Mouse (Mus musculus) skeletal muscle tissue, postnatal 0 days (tissue): ENCODE measurements around the gene Gm3047. TPM values are rescaled to one million over a fixed set of nuclear protein-coding genes. Genes with fewer than 3 reads are reported as not detected.

Source experiments
- polyA plus RNA-seq: library from polyadenylated mRNA; unstranded; fragments of >200 nt; fragmentation: Nextera tagmentation; extraction: Ambion mirVana; gene quantifications from 2 replicates; pipeline ENCODE4 v1.2.1, GENCODE M21; 2015

Gene Gm3047
- not detected in 2 replicates for polyA plus RNA-seq

DNA sequence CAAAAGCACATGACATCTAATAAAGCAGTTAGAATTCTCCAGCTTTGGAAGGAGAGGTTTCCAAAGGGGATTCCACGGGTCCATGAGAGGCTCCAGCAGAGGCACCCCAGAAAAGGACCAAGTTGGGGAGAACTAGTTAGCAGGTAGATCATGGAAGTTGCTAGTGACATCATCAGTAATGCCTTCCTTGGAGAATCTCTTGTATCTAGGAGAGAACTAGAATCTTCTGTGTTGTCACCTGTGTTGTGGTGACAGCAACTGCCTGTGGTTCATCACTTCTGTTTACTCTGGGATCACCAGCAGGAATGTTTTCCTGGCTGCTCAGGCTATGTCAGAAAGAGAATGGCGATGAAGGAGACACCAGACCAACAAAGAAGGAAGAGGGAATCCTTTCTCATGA is at the start of gene Gm3047:
Gm3047 (plus strand) TSS at position 301 of the 400 bp plus-strand sequence.

Other genes starting within 250 kb of the Gm3047 start
- gene Gm3149, start 238.1 kb upstream of the Gm3047 start, polyA plus RNA-seq: not detected in 2 replicates
- gene 2610042L04Rik, start 220.6 kb upstream of the Gm3047 start, polyA plus RNA-seq: 0.17 and 0.19 TPM in 2 replicates
- not detected in 2 replicates for gene Gm3159, start 157.9 kb upstream of the Gm3047 start, polyA plus RNA-seq
- not detected in 2 replicates for gene Gm3164, start 140.0 kb upstream of the Gm3047 start, polyA plus RNA-seq
- gene Gm3173, start 124.4 kb upstream of the Gm3047 start, polyA plus RNA-seq: not detected in 2 replicates
- not detected in 2 replicates for gene Gm3182, start 73.7 kb upstream of the Gm3047 start, polyA plus RNA-seq
- gene Gm8159, start 76.9 kb downstream of the Gm3047 start, polyA plus RNA-seq: not detected in 2 replicates
- gene Gm3239, start 108.8 kb downstream of the Gm3047 start, polyA plus RNA-seq: not detected in 2 replicates
- not detected in 2 replicates for gene Gm7876, start 153.8 kb downstream of the Gm3047 start, polyA plus RNA-seq
- 0.27 and 0.50 TPM in 2 replicates for gene Gm3252, start 171.4 kb downstream of the Gm3047 start, polyA plus RNA-seq
- not detected in 2 replicates for gene Gm9602, start 220.9 kb downstream of the Gm3047 start, polyA plus RNA-seq